Mouse (Mus musculus): ENCODE measurements at regions not wholly inside any gene's neighbourhood (a gene's known extent, or its start where the extent isn't known, plus 50 kb on each side); places are given as distances from the start of the nearest gene placed in this dataset.
"Not testable (repeated sequence)": the region's sequence is repeated elsewhere in the genome, so short reads cannot be mapped to it uniquely, and the experiment has no call there.

DNA sequence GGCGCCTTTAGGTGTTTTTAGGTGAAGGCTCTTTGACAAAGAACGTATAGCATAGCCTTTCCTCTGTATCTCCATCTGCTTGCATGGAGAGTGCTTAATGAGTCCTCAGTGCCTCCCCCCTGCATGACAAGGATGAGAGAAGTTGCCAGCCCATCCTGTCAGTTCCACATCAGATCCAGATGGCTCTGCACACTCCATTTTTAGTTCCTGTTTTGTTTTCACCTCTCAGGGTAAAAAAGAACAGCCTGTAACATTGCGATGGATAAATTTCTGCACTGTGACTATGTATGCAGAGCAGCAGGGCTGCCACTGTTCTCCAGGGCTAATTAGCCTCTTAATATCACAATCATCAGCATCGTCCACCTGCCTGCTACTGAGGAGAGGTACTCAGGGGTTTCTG lies 198.8 kb upstream of the Dlgap1 start:
- Histone ChIP-seq H3K4me1 (ENCODE audit: control insufficient read depth, insufficient read depth, low read length) (peaks cover 14% of the 10 kb centered on the region), H3K27ac (ENCODE audit: insufficient read depth, low read length) (peak overlapping the region; percentile 64; the same call in 1 of the 2 replicates), H3K4me3 (ENCODE audit: insufficient read depth, low read length) (no peak overlapping the region)

DNA sequence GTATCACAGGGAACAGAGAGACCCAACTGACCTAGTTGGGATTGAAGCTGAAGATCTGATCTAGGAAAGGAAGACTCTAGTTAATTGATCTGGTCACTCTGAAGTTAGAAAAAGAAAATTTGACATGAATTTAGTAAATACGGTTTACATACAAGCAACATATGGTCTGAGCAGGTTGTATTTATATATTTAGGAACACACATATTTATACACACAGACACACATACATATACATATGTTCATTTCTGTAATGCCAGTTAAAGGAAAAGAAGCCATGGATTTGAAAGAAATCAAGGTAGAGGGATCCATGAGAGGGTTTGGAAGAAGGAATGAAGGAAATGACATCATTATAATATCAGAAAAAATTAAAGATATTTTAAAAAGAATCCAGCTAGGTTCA lies 187.7 kb upstream of the Dlgap1 start:
- TF ChIP-seq CTCF (IDR thresholded peaks at IDR 0.05; ENCODE audit: extremely low read depth, insufficient read depth, low read length) (no peak), POLR2A (IDR thresholded peaks at IDR 0.05; ENCODE audit: extremely low read depth, insufficient read depth, low read length) (no peak)
- no peaks in the 10 kb centered on the region for H3K4me1 ChIP-seq (ENCODE audit: control insufficient read depth, insufficient read depth, low read length)

More for the DNA sequence above, 198.8 kb upstream of the Dlgap1 start:
- TF ChIP-seq POLR2A (IDR thresholded peaks at IDR 0.05; ENCODE audit: extremely low read depth, insufficient read depth, low read length) (no peak), CTCF (IDR thresholded peaks at IDR 0.05; ENCODE audit: extremely low read depth, insufficient read depth, low read length) (no peak)

DNA sequence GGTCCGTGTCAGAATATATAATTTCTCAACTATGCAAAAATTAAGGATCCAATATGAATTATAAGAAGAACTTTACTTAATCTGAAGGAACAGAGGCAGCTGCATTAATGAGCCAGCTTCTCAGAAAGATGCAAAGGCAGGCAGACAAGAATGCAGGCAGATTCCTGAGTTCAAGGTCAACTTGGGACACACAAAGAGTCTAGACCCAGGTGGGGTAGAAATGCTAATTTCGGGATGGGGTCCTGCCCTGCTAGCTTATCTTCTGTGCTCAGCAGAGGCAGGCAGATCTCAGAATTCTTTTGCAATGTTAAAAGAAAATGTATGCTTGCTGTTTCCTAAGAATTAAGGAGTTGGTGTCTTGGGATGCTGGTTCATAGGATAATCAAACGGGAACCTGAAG lies 181.9 kb upstream of the Dlgap1 start:
- no peak overlapping the region for H3K27ac ChIP-seq (ENCODE audit: insufficient read depth, low read length)
- H3K4me1 ChIP-seq (ENCODE audit: control insufficient read depth, insufficient read depth, low read length) = no peaks in the 10 kb centered on the region
- TF ChIP-seq POLR2A (IDR thresholded peaks at IDR 0.05; ENCODE audit: extremely low read depth, insufficient read depth, low read length) (no peak), CTCF (IDR thresholded peaks at IDR 0.05; ENCODE audit: extremely low read depth, insufficient read depth, low read length) (no peak)
- H3K4me3 ChIP-seq (ENCODE audit: insufficient read depth, low read length) = no peak overlapping the region

More for the DNA sequence above, 187.7 kb upstream of the Dlgap1 start:
- Histone ChIP-seq H3K4me3 (ENCODE audit: insufficient read depth, low read length) (no peak overlapping the region), H3K27ac (ENCODE audit: insufficient read depth, low read length) (no peak overlapping the region)

DNA sequence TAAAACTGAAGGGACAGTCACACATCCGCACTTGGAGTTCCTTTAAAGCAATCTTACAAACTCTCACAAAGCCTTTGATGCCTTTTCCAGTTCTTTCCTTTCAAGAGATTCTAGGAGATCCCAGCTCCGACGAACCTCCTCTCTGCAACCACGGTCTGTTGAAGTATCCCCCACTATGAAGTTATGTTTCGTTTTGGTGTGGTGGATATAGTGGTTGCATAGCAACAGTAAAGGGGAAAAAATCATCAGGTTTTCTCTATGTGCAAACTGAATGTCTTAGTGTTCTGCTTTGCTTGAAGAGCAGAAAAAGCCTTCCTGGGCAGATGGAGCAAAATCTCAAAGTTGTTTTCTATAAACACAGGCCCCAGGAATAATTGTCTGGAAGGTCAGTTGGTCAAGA lies 147.4 kb upstream of the Dlgap1 start:
- TF ChIP-seq CTCF (IDR thresholded peaks at IDR 0.05; ENCODE audit: extremely low read depth, insufficient read depth, low read length) (no peak), POLR2A (IDR thresholded peaks at IDR 0.05; ENCODE audit: extremely low read depth, insufficient read depth, low read length) (no peak)
- H3K4me3 ChIP-seq (ENCODE audit: insufficient read depth, low read length) = no peak overlapping the region
- no peaks in the 10 kb centered on the region for H3K4me1 ChIP-seq (ENCODE audit: control insufficient read depth, insufficient read depth, low read length)
- no peak overlapping the region for H3K27ac ChIP-seq (ENCODE audit: insufficient read depth, low read length)

DNA sequence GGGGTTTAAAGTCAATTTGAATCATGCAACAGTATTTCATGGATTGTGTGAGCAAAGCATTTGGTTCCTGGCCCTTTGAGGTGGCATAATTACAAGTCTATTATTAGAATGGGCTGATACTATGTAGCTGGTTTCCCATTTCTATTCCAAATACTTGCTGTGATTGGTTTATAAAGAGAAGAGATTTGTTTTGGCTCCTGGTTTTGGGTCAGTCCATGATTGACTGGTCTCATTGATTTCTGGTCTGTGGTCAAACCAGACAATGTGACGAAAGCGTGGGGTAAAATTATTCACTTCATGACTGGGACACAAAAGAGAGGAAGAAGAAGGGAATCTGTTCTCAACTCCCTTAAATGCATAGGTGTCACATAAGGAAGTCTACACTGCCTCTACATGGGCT lies 147.0 kb upstream of the Dlgap1 start:
- TF ChIP-seq CTCF (IDR thresholded peaks at IDR 0.05; ENCODE audit: extremely low read depth, insufficient read depth, low read length) (no peak), POLR2A (IDR thresholded peaks at IDR 0.05; ENCODE audit: extremely low read depth, insufficient read depth, low read length) (no peak)
- Histone ChIP-seq H3K27ac (ENCODE audit: insufficient read depth, low read length) (no peak overlapping the region; the same call in 1 of the 2 replicates), H3K4me1 (ENCODE audit: control insufficient read depth, insufficient read depth, low read length) (no peaks in the 10 kb centered on the region), H3K4me3 (ENCODE audit: insufficient read depth, low read length) (no peak overlapping the region)

DNA sequence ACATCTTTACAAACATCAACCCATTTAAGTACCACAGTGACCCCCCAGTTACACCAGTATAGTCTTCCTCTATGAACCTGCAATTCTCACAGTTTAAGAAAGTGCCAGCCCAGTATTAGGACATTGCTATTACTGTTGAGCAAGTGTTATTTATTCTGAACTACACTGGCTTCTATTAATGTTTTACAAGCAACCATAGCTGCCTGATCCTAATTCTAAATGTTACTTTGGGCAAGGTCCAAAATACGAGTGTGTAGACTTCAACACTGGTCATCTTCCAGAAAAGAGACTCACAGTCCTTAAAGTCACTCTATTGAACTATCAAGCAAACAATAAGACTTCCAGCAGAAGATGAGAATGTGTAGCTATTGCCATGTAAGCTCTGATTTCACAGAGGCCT lies 146.0 kb upstream of the Dlgap1 start:
- no peaks in the 10 kb centered on the region for H3K4me1 ChIP-seq (ENCODE audit: control insufficient read depth, insufficient read depth, low read length)
- H3K4me3 ChIP-seq (ENCODE audit: insufficient read depth, low read length) = no peak overlapping the region

DNA sequence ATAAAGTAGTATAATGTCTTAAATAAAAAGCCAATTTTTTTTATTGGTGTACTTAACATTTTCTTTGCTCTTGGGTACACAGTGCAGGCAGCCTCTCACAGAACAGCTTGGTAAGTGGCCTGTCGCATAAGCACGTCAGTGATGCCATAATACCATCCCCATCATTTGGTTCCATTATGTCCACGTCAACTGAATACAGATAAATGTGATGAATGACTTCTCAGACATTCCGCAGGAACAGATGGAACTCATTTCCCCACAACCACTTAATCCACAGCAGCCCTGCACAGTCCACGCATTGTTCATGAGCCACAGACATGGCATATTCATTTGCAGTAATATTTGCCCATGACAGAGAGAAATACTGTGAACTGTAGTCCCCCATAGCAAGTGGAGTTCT lies 127.6 kb upstream of the Dlgap1 start:
- Histone ChIP-seq H3K4me3 (ENCODE audit: insufficient read depth, low read length) (no peak overlapping the region), H3K4me1 (ENCODE audit: control insufficient read depth, insufficient read depth, low read length) (no peaks in the 10 kb centered on the region), H3K27ac (ENCODE audit: insufficient read depth, low read length) (no peak overlapping the region)
- TF ChIP-seq POLR2A (IDR thresholded peaks at IDR 0.05; ENCODE audit: extremely low read depth, insufficient read depth, low read length) (no peak), CTCF (IDR thresholded peaks at IDR 0.05; ENCODE audit: extremely low read depth, insufficient read depth, low read length) (no peak)

More for the DNA sequence above, 146.0 kb upstream of the Dlgap1 start:
- TF ChIP-seq CTCF (IDR thresholded peaks at IDR 0.05; ENCODE audit: extremely low read depth, insufficient read depth, low read length) (no peak), POLR2A (IDR thresholded peaks at IDR 0.05; ENCODE audit: extremely low read depth, insufficient read depth, low read length) (no peak)
- no peak overlapping the region for H3K27ac ChIP-seq (ENCODE audit: insufficient read depth, low read length)

DNA sequence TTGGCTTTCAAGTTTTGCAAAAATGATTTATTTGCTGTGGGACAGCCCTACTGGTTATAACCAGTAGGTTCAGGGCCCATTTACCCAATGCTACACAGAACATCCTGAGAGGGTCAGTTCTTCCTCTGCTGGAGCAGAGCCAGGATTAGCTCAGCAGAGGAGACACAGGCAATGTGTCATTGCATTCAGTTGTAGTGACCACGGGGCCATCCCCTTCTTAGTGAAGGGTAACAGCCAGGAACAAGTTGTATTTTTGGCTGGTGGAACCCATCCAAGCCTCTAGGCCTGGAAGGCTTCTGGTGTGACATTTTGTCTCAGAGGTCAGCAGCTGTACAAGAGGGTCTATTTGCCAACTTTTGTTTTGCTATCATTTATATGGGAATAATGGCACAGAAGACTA lies 120.6 kb upstream of the Dlgap1 start:
- H3K4me3 ChIP-seq (ENCODE audit: insufficient read depth, low read length) = no peak overlapping the region
- no peak overlapping the region for H3K27ac ChIP-seq (ENCODE audit: insufficient read depth, low read length)
- TF ChIP-seq POLR2A (IDR thresholded peaks at IDR 0.05; ENCODE audit: extremely low read depth, insufficient read depth, low read length) (no peak), CTCF (IDR thresholded peaks at IDR 0.05; ENCODE audit: extremely low read depth, insufficient read depth, low read length) (no peak)
- H3K4me1 ChIP-seq (ENCODE audit: control insufficient read depth, insufficient read depth, low read length) = no peaks in the 10 kb centered on the region

DNA sequence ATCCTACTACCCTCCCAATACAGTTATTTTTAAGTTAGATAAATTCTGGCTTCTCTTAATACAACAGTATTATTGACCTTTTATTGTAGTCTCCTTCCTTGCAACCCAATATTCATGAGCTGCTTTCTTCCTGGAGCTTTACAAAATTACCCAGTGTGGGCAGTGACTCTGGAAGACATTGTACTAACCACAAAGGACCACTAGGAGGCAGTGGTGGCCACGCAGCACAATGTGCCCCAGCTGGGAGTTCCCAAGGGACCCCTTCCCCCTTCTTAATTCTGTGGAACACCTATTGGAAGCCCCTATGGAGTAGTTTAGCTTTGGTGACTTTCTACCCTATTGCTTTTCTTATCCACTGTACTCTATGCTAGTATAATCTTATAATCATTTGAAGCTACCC lies 118.8 kb upstream of the Dlgap1 start:
- TF ChIP-seq CTCF (IDR thresholded peaks at IDR 0.05; ENCODE audit: extremely low read depth, insufficient read depth, low read length) (peak; percentile 17; the same call in 1 of the 2 replicates), POLR2A (IDR thresholded peaks at IDR 0.05; ENCODE audit: extremely low read depth, insufficient read depth, low read length) (no peak)
- Histone ChIP-seq H3K27ac (ENCODE audit: insufficient read depth, low read length) (no peak overlapping the region), H3K4me3 (ENCODE audit: insufficient read depth, low read length) (no peak overlapping the region), H3K4me1 (ENCODE audit: control insufficient read depth, insufficient read depth, low read length) (no peaks in the 10 kb centered on the region)

DNA sequence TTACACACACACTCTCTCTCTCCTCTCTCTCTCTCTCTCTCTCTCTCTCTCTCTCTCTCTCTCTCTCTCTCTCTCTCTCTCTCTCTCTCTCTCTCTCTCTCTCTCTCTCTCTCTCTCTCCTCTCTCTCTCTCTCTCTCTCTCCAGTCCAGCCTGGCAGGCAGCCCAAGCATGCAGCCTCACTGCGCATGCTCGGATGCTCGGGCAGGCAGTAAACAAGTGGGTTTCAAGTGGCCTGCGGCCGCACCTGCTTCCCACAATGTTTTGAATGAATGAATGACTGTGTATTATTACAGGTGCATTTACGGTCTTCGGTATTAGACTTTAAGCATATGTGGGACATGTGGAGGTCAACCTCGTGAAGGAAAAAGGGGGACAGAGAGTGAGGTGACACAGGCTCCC lies 88.9 kb upstream of the Dlgap1 start:
- H3K4me3 ChIP-seq (ENCODE audit: insufficient read depth, low read length); H3K27ac ChIP-seq (ENCODE audit: insufficient read depth, low read length): not testable (repeated sequence)

DNA sequence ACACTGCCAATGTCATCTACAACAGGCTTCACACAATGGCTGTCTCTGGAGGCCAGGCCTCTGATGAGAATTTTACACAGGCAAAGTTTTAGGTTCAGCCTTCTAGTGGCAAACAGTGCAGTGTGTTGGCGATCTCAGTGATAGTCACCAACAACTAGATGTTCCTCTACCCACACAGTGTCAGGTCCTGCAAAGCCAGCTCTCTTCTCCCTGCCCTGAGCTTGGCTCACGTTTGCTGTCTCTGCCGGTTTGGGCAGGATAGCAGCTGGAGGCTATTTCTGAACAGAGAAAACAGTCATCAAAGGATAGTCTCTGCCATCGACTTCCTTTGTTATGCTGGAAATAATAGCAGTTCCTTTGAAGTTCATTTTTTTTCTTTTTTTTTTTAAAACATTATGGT lies 74.9 kb upstream of the Dlgap1 start:
- Histone ChIP-seq H3K27ac (ENCODE audit: insufficient read depth, low read length) (no peak overlapping the region), H3K4me3 (ENCODE audit: insufficient read depth, low read length) (no peak overlapping the region), H3K4me1 (ENCODE audit: control insufficient read depth, insufficient read depth, low read length) (no peaks in the 10 kb centered on the region)
- TF ChIP-seq POLR2A (IDR thresholded peaks at IDR 0.05; ENCODE audit: extremely low read depth, insufficient read depth, low read length) (no peak), CTCF (IDR thresholded peaks at IDR 0.05; ENCODE audit: extremely low read depth, insufficient read depth, low read length) (no peak)

More for the DNA sequence above, 88.9 kb upstream of the Dlgap1 start:
- not testable (repeated sequence) for H3K4me1 ChIP-seq (ENCODE audit: control insufficient read depth, insufficient read depth, low read length)

All from cortical plate, adult 2 months (tissue).